Mouse (Mus musculus): Measurements from ENCODE around the gene Relch. TPM values are rescaled to one million over a fixed set of nuclear protein-coding genes. Genes with fewer than 3 reads are reported as not detected.

The Relch gene
- total and polyA plus RNA-seq, 3 experiments: 29.2 to 41.9 (median 39.0) TPM

GRCm38 (mm10) chr1:105660015-105660414, 3.6 kb upstream of the Relch start:
- Histone ChIP-seq H3K9ac (ENCODE audit: control insufficient read depth, low read depth, low read length, poor library complexity, severe bottlenecking) (no peak overlapping the region), H3K9me3 (replicated peaks; ENCODE audit: insufficient read depth, low read length) (no peaks in the 10 kb centered on the region), H3K36me3 (ENCODE audit: control insufficient read depth in 1 of 2, insufficient read depth in 2 of 2, low read length in 2 of 2) (peaks cover 6 to 24% of the 10 kb centered on the region in 2 experiments), H3K4me3 (ENCODE audit: control insufficient read depth in 1 of 2, insufficient read depth in 1 of 2, low read depth in 2 of 2, low read length in 2 of 2) (peak overlapping the region in 1 of 2 experiments; percentile 32; a peak in 1 of 4 replicates), H3K27ac (ENCODE audit: control insufficient read depth, low read depth, low read length) (no peak overlapping the region), H3K27me3 (ENCODE audit: control insufficient read depth in 1 of 2, insufficient read depth in 2 of 2, low read length in 2 of 2) (no peaks in the 10 kb centered on the region), H3K79me2 (ENCODE audit: control insufficient read depth, insufficient read depth, low read length, poor library complexity) (peaks cover 20% of the 10 kb centered on the region), H3K4me1 (ENCODE audit: control insufficient read depth in 1 of 2, insufficient read depth in 2 of 2, low read length in 2 of 2) (peaks cover 0 to 7% of the 10 kb centered on the region in 2 experiments; a peak in 2 of 4 replicates)
- peak; percentile 85 for DNase-seq (ENCODE audit: low read depth, low spot score)
- peak; percentile 81 for TF ChIP-seq SMC3 (IDR thresholded peaks at IDR 0.05; ENCODE audit: low read depth, low read length)
- 0 out of 2 replicates have a peak, but pooled peaks have one; percentile 19 for TF ChIP-seq MYC (IDR thresholded peaks at IDR 0.05; ENCODE audit: low read depth, low read length)
- no peak for TF ChIP-seq HCFC1 (IDR thresholded peaks at IDR 0.05; ENCODE audit: low read depth, low read length)
- TF ChIP-seq RAD21 (IDR thresholded peaks at IDR 0.05; ENCODE audit: low read depth, low read length): peak; percentile 85
- no peak for TF ChIP-seq BHLHE40 (IDR thresholded peaks at IDR 0.05; ENCODE audit: borderline replicate concordance, low read depth, low read length)
- no peak for TF ChIP-seq ZNF384 (IDR thresholded peaks at IDR 0.05; ENCODE audit: low read depth, low read length)
- TF ChIP-seq TBP (IDR thresholded peaks at IDR 0.05; ENCODE audit: low read depth, low read length): no peak
- TF ChIP-seq POLR2A (IDR thresholded peaks at IDR 0.05; ENCODE audit: control insufficient read depth in 1 of 2, insufficient read depth in 1 of 2, low read depth in 1 of 2, low read length in 2 of 2, poor library complexity in 1 of 2): no peak
- no peak for TF ChIP-seq CHD1 (IDR thresholded peaks at IDR 0.05; ENCODE audit: low read depth, low read length)
- no peak for TF ChIP-seq E2F4 (IDR thresholded peaks at IDR 0.05; ENCODE audit: borderline replicate concordance, low read depth, low read length)
- no peak; a peak in 1 of 4 replicates for TF ChIP-seq EP300 (IDR thresholded peaks at IDR 0.05; ENCODE audit: low read depth in 1 of 2, low read length in 2 of 2)
- TF ChIP-seq TAL1 (IDR thresholded peaks at IDR 0.05; ENCODE audit: low read length): no peak
- TF ChIP-seq MYB (IDR thresholded peaks at IDR 0.05; ENCODE audit: low read depth, low read length): no peak
- 0 out of 2 replicates have a peak, but pooled peaks have one; percentile 41 for TF ChIP-seq GATA1 (IDR thresholded peaks at IDR 0.05; ENCODE audit: low read depth, low read length)
- no peak for TF ChIP-seq NELFE (IDR thresholded peaks at IDR 0.05; ENCODE audit: low read depth, low read length)
- no peak for TF ChIP-seq POLR2AphosphoS5 (IDR thresholded peaks at IDR 0.05; ENCODE audit: borderline replicate concordance, low read depth, low read length)
- peak in 2 of 3 experiments; percentile 74 to 91; a peak in 4 of 6 replicates for TF ChIP-seq CTCF (IDR thresholded peaks at IDR 0.05 in 2 of 3, conservative IDR thresholded peaks at IDR 0.05 in 1 of 3; ENCODE audit: control insufficient read depth in 1 of 3, insufficient read depth in 1 of 3, low read depth in 2 of 3, low read length in 3 of 3, poor library complexity in 1 of 3, severe bottlenecking in 1 of 3)
- TF ChIP-seq MXI1 (IDR thresholded peaks at IDR 0.05; ENCODE audit: low read depth, low read length): no peak
- TF ChIP-seq GABPA (IDR thresholded peaks at IDR 0.05; ENCODE audit: low read depth, low read length): no peak
- peak; percentile 67 for TF ChIP-seq ZC3H11A (IDR thresholded peaks at IDR 0.05; ENCODE audit: low read depth, low read length)
- 0 out of 2 replicates have a peak, but pooled peaks have one; percentile 54 for TF ChIP-seq SIN3A (IDR thresholded peaks at IDR 0.05; ENCODE audit: low read length)
- TF ChIP-seq POLR2AphosphoS2 (IDR thresholded peaks at IDR 0.05; ENCODE audit: low read length): no peak

GRCm38 (mm10) chr1:105662820-105663170, 866 bp upstream of the Relch start:
- no peak for DNase-seq (ENCODE audit: low read depth, low spot score)
- peak overlapping the region; percentile 64 for H3K9ac ChIP-seq (ENCODE audit: control insufficient read depth, low read depth, low read length, poor library complexity, severe bottlenecking)
- H3K27me3 ChIP-seq (ENCODE audit: control insufficient read depth in 1 of 2, insufficient read depth in 2 of 2, low read length in 2 of 2): no peaks in the 10 kb centered on the region
- H3K9me3 ChIP-seq (replicated peaks; ENCODE audit: insufficient read depth, low read length): no peaks in the 10 kb centered on the region
- H3K79me2 ChIP-seq (ENCODE audit: control insufficient read depth, insufficient read depth, low read length, poor library complexity): peaks cover 40% of the 10 kb centered on the region
- peaks cover 4 to 15% of the 10 kb centered on the region in 2 experiments for H3K4me1 ChIP-seq (ENCODE audit: control insufficient read depth in 1 of 2, insufficient read depth in 2 of 2, low read length in 2 of 2)
- H3K4me3 ChIP-seq (ENCODE audit: control insufficient read depth in 1 of 2, insufficient read depth in 1 of 2, low read depth in 2 of 2, low read length in 2 of 2): peak overlapping the region; percentile 65 to 82
- H3K36me3 ChIP-seq (ENCODE audit: control insufficient read depth in 1 of 2, insufficient read depth in 2 of 2, low read length in 2 of 2): peaks cover 10 to 26% of the 10 kb centered on the region in 2 experiments
- peak overlapping the region; percentile 86 for H3K27ac ChIP-seq (ENCODE audit: control insufficient read depth, low read depth, low read length)
- TF ChIP-seq JUND (IDR thresholded peaks at IDR 0.05; ENCODE audit: low read depth, low read length) (no peak), TCF12 (IDR thresholded peaks at IDR 0.05; ENCODE audit: low read depth, low read length) (no peak), MEF2A (IDR thresholded peaks at IDR 0.05; ENCODE audit: extremely low read depth, insufficient replicate concordance, low read depth, low read length, poor library complexity, severe bottlenecking) (no peak), USF1 (IDR thresholded peaks at IDR 0.05; ENCODE audit: low read depth, low read length) (no peak), CHD1 (IDR thresholded peaks at IDR 0.05; ENCODE audit: low read depth, low read length) (peak; percentile 82; the same call in 1 of the 2 replicates), GABPA (IDR thresholded peaks at IDR 0.05; ENCODE audit: low read depth, low read length) (no peak), ZMIZ1 (IDR thresholded peaks at IDR 0.05; ENCODE audit: low read depth, low read length) (no peak; the same call in 1 of the 2 replicates), ZC3H11A (IDR thresholded peaks at IDR 0.05; ENCODE audit: low read depth, low read length) (0 out of 2 replicates have a peak, but pooled peaks have one; percentile 2), MYC (IDR thresholded peaks at IDR 0.05; ENCODE audit: low read depth, low read length) (no peak; the same call in 1 of the 2 replicates), E2F4 (IDR thresholded peaks at IDR 0.05; ENCODE audit: borderline replicate concordance, low read depth, low read length) (no peak), ETS1 (IDR thresholded peaks at IDR 0.05; ENCODE audit: low read depth, low read length) (no peak; the same call in 1 of the 2 replicates), MAX (IDR thresholded peaks at IDR 0.05; ENCODE audit: low read length) (no peak), HCFC1 (IDR thresholded peaks at IDR 0.05; ENCODE audit: low read depth, low read length) (peak; percentile 18; the same call in 1 of the 2 replicates), MAFK (IDR thresholded peaks at IDR 0.05; ENCODE audit: borderline replicate concordance, low read depth, low read length) (0 out of 2 replicates have a peak, but pooled peaks have one; percentile 8), TBP (IDR thresholded peaks at IDR 0.05; ENCODE audit: low read depth, low read length) (no peak), SMC3 (IDR thresholded peaks at IDR 0.05; ENCODE audit: low read depth, low read length) (no peak), CHD2 (IDR thresholded peaks at IDR 0.05; ENCODE audit: low read length) (no peak)
